Comparison of ENCODE assay signal across 32 mouse cellular contexts in the genomic region with DNA sequence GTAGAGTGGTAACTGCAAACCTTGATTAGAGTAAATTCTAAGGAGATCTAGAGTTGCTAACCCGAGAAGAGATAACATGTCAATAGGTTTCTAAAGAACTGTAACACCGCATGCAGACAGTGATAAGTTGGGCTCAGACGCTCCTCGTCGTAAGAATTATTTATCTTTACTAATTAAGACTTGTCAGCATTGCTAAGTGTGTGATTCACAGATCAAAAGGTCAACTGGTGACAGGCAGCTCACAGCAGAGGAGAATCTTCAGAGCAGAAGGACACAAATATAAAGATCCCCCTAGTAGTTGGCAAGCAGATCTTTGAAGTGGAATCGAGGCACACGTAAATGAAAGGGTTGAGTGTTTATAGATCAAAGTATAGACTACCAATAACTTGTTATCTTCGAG. TPM values are rescaled to one million over a fixed set of nuclear protein-coding genes. Genes with fewer than 3 reads are reported as not detected.
"Had no signal": no experiment of that assay in that cellular context is flagged by ENCODE, and none has a peak within 500 bp of the region (broad histone marks: within the 10 kb centered on the region; RNA-seq: fewer than 3 reads in every experiment).

No protein-coding gene starts in this region.

- ATAC-seq: liver, embryonic 12.5 days; liver, postnatal 0 days; lung, postnatal 0 days; midbrain, embryonic 13.5 days; midbrain, embryonic 15.5 days; midbrain, embryonic 16.5 days had no signal

- H3K4me3 ChIP-seq: left cerebral cortex, adult 2 months; limb, embryonic 10.5 days; limb, embryonic 12.5 days; limb, embryonic 13.5 days; limb, embryonic 15.5 days; liver, embryonic 12.5 days; liver, embryonic 13.5 days; liver, embryonic 15.5 days; lung, embryonic 15.5 days; megakaryocyte, embryonic 14.5 days; midbrain, embryonic 10.5 days; midbrain, embryonic 12.5 days; midbrain, embryonic 13.5 days; midbrain, embryonic 15.5 days; myocyte; neural tube, embryonic 12.5 days had no signal

- H3K27ac ChIP-seq: left cerebral cortex, adult 2 months; limb, embryonic 10.5 days; limb, embryonic 12.5 days; limb, embryonic 13.5 days; limb, embryonic 15.5 days; liver, embryonic 12.5 days; liver, embryonic 13.5 days; liver, embryonic 14.5 days; liver, embryonic 15.5 days; lung, embryonic 15.5 days; macrophage; midbrain, embryonic 10.5 days; midbrain, embryonic 12.5 days; midbrain, embryonic 13.5 days; midbrain, embryonic 15.5 days; neural tube, embryonic 12.5 days had no signal

- H3K4me2 ChIP-seq: limb, embryonic 12.5 days; limb, embryonic 13.5 days; limb, embryonic 15.5 days; liver, embryonic 11.5 days; liver, embryonic 12.5 days; liver, embryonic 13.5 days; liver, embryonic 15.5 days; lung, embryonic 14.5 days; lung, embryonic 15.5 days; midbrain, embryonic 12.5 days; midbrain, embryonic 13.5 days; midbrain, embryonic 15.5 days; neural tube, embryonic 12.5 days had no signal

- DNase-seq: left cerebral cortex, postnatal 4 days; liver; liver, embryonic 13.5 days; liver, postnatal 0 days; lung, adult 18-20 months; lung, adult 2 months; lung, embryonic 14.5 days; lung, postnatal 10 days; lung, postnatal 14 days; lung, postnatal 36 days; lung, postnatal 4 days had no signal

- H3K36me3 ChIP-seq: limb, embryonic 10.5 days; limb, embryonic 12.5 days; limb, embryonic 13.5 days; limb, embryonic 15.5 days; liver, embryonic 12.5 days; liver, embryonic 13.5 days; liver, embryonic 15.5 days; lung, embryonic 15.5 days; midbrain, embryonic 10.5 days; midbrain, embryonic 12.5 days; midbrain, embryonic 13.5 days; midbrain, embryonic 15.5 days; neural tube, embryonic 12.5 days had no signal

- H3K9ac ChIP-seq: limb, embryonic 12.5 days; limb, embryonic 13.5 days; limb, embryonic 15.5 days; liver, embryonic 12.5 days; liver, embryonic 13.5 days; liver, embryonic 14.5 days; liver, embryonic 15.5 days; liver, postnatal 0 days; lung, embryonic 14.5 days; lung, embryonic 15.5 days; midbrain, embryonic 12.5 days; midbrain, embryonic 13.5 days; midbrain, embryonic 15.5 days; neural tube, embryonic 12.5 days had no signal

- H3K9me3 ChIP-seq: limb, embryonic 10.5 days; limb, embryonic 12.5 days; limb, embryonic 13.5 days; limb, embryonic 15.5 days; liver, embryonic 12.5 days; liver, embryonic 13.5 days; liver, embryonic 15.5 days; lung, embryonic 15.5 days; midbrain, embryonic 10.5 days; midbrain, embryonic 12.5 days; midbrain, embryonic 13.5 days; midbrain, embryonic 15.5 days; neural tube, embryonic 12.5 days had no signal

- H3K4me1 ChIP-seq: limb, embryonic 10.5 days; liver, embryonic 15.5 days; megakaryocyte, embryonic 14.5 days; midbrain, embryonic 10.5 days; midbrain, embryonic 12.5 days; midbrain, embryonic 13.5 days; midbrain, embryonic 15.5 days; neural tube, embryonic 12.5 days had no signal

- H3K27me3 ChIP-seq: limb, embryonic 12.5 days; limb, embryonic 13.5 days; limb, embryonic 15.5 days; liver, embryonic 12.5 days; liver, embryonic 13.5 days; liver, embryonic 15.5 days; lung, embryonic 15.5 days; megakaryocyte, embryonic 14.5 days; midbrain, embryonic 12.5 days; midbrain, embryonic 13.5 days; neural tube, embryonic 12.5 days had no signal

RNA-seq across cellular contexts. Expression of gene Cachd1, which starts 20.8 kb away (rescaled TPM):
- total RNA-seq: monocyte, adult 5-6 weeks had no signal
- polyA plus RNA-seq: macrophage had no signal
